Mouse (Mus musculus): Measurements from ENCODE around the gene Cd209a.

The Cd209a gene

GRCm38 (mm10) chr8:3748761-3749160 lies at the start of gene Cd209a:
Cd209a (minus strand) TSS chr8:3748984.
- no peak for DNase-seq (ENCODE audit: low read depth)

GRCm38 (mm10) chr8:3768641-3769040 lies 19.9 kb upstream of the Cd209a start:
- DNase-seq (ENCODE audit: low read depth) = peak; percentile 16

GRCm38 (mm10) chr8:3754261-3754850 lies 5.6 kb upstream of the Cd209a start:
- DNase-seq (ENCODE audit: low read depth) = peak; percentile 97

GRCm38 (mm10) chr8:3736947-3737346 lies 11.8 kb downstream of the Cd209a start:
- DNase-seq (ENCODE audit: low read depth) = no peak

GRCm38 (mm10) chr8:3735599-3735998 lies 13.2 kb downstream of the Cd209a start:
- peak; percentile 7 for DNase-seq (ENCODE audit: low read depth)

GRCm38 (mm10) chr8:3734084-3734483 lies 14.7 kb downstream of the Cd209a start:
- no peak for DNase-seq (ENCODE audit: low read depth)

GRCm38 (mm10) chr8:3721041-3721440 lies 27.7 kb downstream of the Cd209a start:
- peak; percentile 21 for DNase-seq (ENCODE audit: low read depth)

GRCm38 (mm10) chr8:3720551-3720950 lies 28.2 kb downstream of the Cd209a start, which contains the start of gene Clec4g:
Clec4g (minus strand) TSS chr8:3720651.
- DNase-seq (ENCODE audit: low read depth) = no peak

GRCm38 (mm10) chr8:3718559-3718958 lies 30.2 kb downstream of the Cd209a start:
- peak; percentile 72 for DNase-seq (ENCODE audit: low read depth)

GRCm38 (mm10) chr8:3717321-3717954 lies 31.3 kb downstream of the Cd209a start:
- DNase-seq (ENCODE audit: low read depth) = no peak

GRCm38 (mm10) chr8:3711646-3712045 lies 37.1 kb downstream of the Cd209a start:
- no peak for DNase-seq (ENCODE audit: low read depth)

GRCm38 (mm10) chr8:3710312-3710711 lies 38.5 kb downstream of the Cd209a start:
- DNase-seq (ENCODE audit: low read depth) = no peak

GRCm38 (mm10) chr8:3707611-3708010 lies 41.2 kb downstream of the Cd209a start:
- DNase-seq (ENCODE audit: low read depth) = no peak

GRCm38 (mm10) chr8:3705711-3706110 lies 43.1 kb downstream of the Cd209a start:
- DNase-seq (ENCODE audit: low read depth) = peak; percentile 44

GRCm38 (mm10) chr8:3701491-3701890 lies 47.3 kb downstream of the Cd209a start:
- no peak for DNase-seq (ENCODE audit: low read depth)

GRCm38 (mm10) chr8:3694121-3694520 lies 54.7 kb downstream of the Cd209a start, which contains the start of gene Fcer2a:
Fcer2a (minus strand) TSS chr8:3694175.
- no peak for DNase-seq (ENCODE audit: low read depth)

Data from NIH3T3 (cell line).